Mouse (Mus musculus) MEL (cell line): ENCODE measurements around the gene Hoxb5. TPM values are rescaled to one million over a fixed set of nuclear protein-coding genes. Genes with fewer than 3 reads are reported as not detected.

Experiments
- DNase-seq: peaks from one replicate; pipeline ENCODE4 v3.0.0; 2011; ENCODE audit warnings: low read depth, low spot score
- H3K27ac ChIP-seq: 2 replicates; pipeline ENCODE4 v1.5.1; 2012; ENCODE audit warnings: low read depth, mild to moderate bottlenecking, control low read depth, low read length, moderate library complexity; ENCODE audit not compliant: control insufficient read depth
- H3K27me3 ChIP-seq, 2 experiments: fragments of 150-350 bp in 1 of 2; sonication (generic) in 1 of 2; 2 replicates each; pipeline ENCODE4 v1.6.1; 2012; ENCODE audit warnings: low read length in 2 of 2, mild to moderate bottlenecking in 2 of 2, improper control_type of control experiment in 1 of 2, moderate library complexity in 1 of 2; ENCODE audit not compliant: insufficient read depth in 2 of 2, control insufficient read depth in 1 of 2
- H3K36me3 ChIP-seq, 2 experiments: 2 replicates each; pipeline ENCODE4 v1.6.1; 2012 to 2014; ENCODE audit warnings: low read length in 2 of 2, improper control_type of control experiment in 1 of 2, inconsistent platforms in 1 of 2, mild to moderate bottlenecking in 1 of 2; ENCODE audit not compliant: insufficient read depth in 2 of 2, control insufficient read depth in 1 of 2
- H3K4me1 ChIP-seq, 2 experiments: fragments of 150-350 bp in 1 of 2; sonication (generic) in 1 of 2; 2 replicates each; pipeline ENCODE4 v1.6.1; 2012; ENCODE audit warnings: low read length in 2 of 2, improper control_type of control experiment in 1 of 2, mild to moderate bottlenecking in 1 of 2; ENCODE audit not compliant: insufficient read depth in 2 of 2, control insufficient read depth in 1 of 2
- H3K4me3 ChIP-seq, 2 experiments: fragments of 150-350 bp in 1 of 2; sonication (generic) in 1 of 2; 2 replicates each; pipeline ENCODE4 v1.5.1; 2012; ENCODE audit warnings: low read depth in 2 of 2, low read length in 2 of 2, mild to moderate bottlenecking in 2 of 2, moderate library complexity in 2 of 2, control low read depth in 1 of 2, improper control_type of control experiment in 1 of 2; ENCODE audit not compliant: control insufficient read depth in 1 of 2, insufficient read depth in 1 of 2
- H3K79me2 ChIP-seq: 2 replicates; pipeline ENCODE4 v1.6.1; 2012; ENCODE audit warnings: mild to moderate bottlenecking, low read length, moderate library complexity; ENCODE audit not compliant: control insufficient read depth, poor library complexity, insufficient read depth
- H3K9ac ChIP-seq: 2 replicates; pipeline ENCODE4 v1.6.1; 2012; ENCODE audit warnings: low read depth, mild to moderate bottlenecking, control low read depth, low read length, moderate library complexity; ENCODE audit not compliant: control insufficient read depth, poor library complexity, severe bottlenecking
- H3K9me3 ChIP-seq: fragments of 150-350 bp; sonication (generic); replicated peaks from 2 replicates; pipeline ENCODE4 v1.6.1; 2012; ENCODE audit warnings: mild to moderate bottlenecking, low read length, improper control_type of control experiment, moderate library complexity; ENCODE audit not compliant: insufficient read depth
- BHLHE40 ChIP-seq: IDR thresholded peaks from 2 replicates; pipeline ENCODE4 v1.6.1; 2012; ENCODE audit warnings: low read depth, mild to moderate bottlenecking, inconsistent platforms, low read length, improper control_type of control experiment, borderline replicate concordance
- CHD1 ChIP-seq: IDR thresholded peaks from 2 replicates; pipeline ENCODE4 v1.6.1; 2012; ENCODE audit warnings: low read depth, mild to moderate bottlenecking, inconsistent platforms, low read length, improper control_type of control experiment
- CHD2 ChIP-seq: IDR thresholded peaks from 2 replicates; pipeline ENCODE4 v1.6.1; 2011; ENCODE audit warnings: low read length, improper control_type of control experiment
- GATA1 ChIP-seq: IDR thresholded peaks from 2 replicates; pipeline ENCODE4 v1.6.1; 2011; ENCODE audit warnings: low read depth, low read length, improper control_type of control experiment
- HCFC1 ChIP-seq: IDR thresholded peaks from 2 replicates; pipeline ENCODE4 v1.6.1; 2012; ENCODE audit warnings: low read depth, mild to moderate bottlenecking, inconsistent platforms, low read length, improper control_type of control experiment, moderate library complexity
- KAT2A ChIP-seq: conservative IDR thresholded peaks from 2 replicates; pipeline ENCODE4 v1.6.1; 2012; ENCODE audit warnings: low read depth, low read length, improper control_type of control experiment, inconsistent platforms
- MAFK ChIP-seq: IDR thresholded peaks from 2 replicates; pipeline ENCODE4 v1.6.1; 2011; ENCODE audit warnings: low read depth, mild to moderate bottlenecking, low read length, improper control_type of control experiment, borderline replicate concordance
- MAX ChIP-seq: IDR thresholded peaks from 2 replicates; pipeline ENCODE4 v1.6.1; 2011; ENCODE audit warnings: low read length, improper control_type of control experiment
- MYB ChIP-seq: IDR thresholded peaks from 2 replicates; pipeline ENCODE4 v1.6.1; 2011; ENCODE audit warnings: mild to moderate bottlenecking, low read depth, low read length, improper control_type of control experiment
- NELFE ChIP-seq: IDR thresholded peaks from 2 replicates; pipeline ENCODE4 v1.6.1; 2011; ENCODE audit warnings: low read depth, low read length, improper control_type of control experiment
- NRF1 ChIP-seq: IDR thresholded peaks from 2 replicates; pipeline ENCODE4 v1.6.1; 2014; ENCODE audit warnings: low read depth, mild to moderate bottlenecking, inconsistent platforms, low read length, improper control_type of control experiment, moderate library complexity; ENCODE audit not compliant: poor library complexity, insufficient read depth, severe bottlenecking
- RAD21 ChIP-seq: IDR thresholded peaks from 2 replicates; pipeline ENCODE4 v1.6.1; 2011; ENCODE audit warnings: mild to moderate bottlenecking, low read depth, low read length, improper control_type of control experiment
- RCOR1 ChIP-seq: IDR thresholded peaks from 2 replicates; pipeline ENCODE4 v1.6.1; 2012; ENCODE audit warnings: low read depth, mild to moderate bottlenecking, inconsistent platforms, low read length, improper control_type of control experiment
- SIN3A ChIP-seq: IDR thresholded peaks from 2 replicates; pipeline ENCODE4 v1.6.1; 2012; ENCODE audit warnings: low read length, improper control_type of control experiment, inconsistent platforms
- TAL1 ChIP-seq: IDR thresholded peaks from 2 replicates; pipeline ENCODE4 v1.6.1; 2012; ENCODE audit warnings: mild to moderate bottlenecking, inconsistent platforms, low read length, moderate library complexity, mixed read lengths
- TBP ChIP-seq: IDR thresholded peaks from 2 replicates; pipeline ENCODE4 v1.8.0; 2011; ENCODE audit warnings: low read depth, low read length, improper control_type of control experiment
- TCF12 ChIP-seq: IDR thresholded peaks from 2 replicates; pipeline ENCODE4 v1.6.1; 2014; ENCODE audit warnings: low read depth, mild to moderate bottlenecking, inconsistent platforms, low read length, improper control_type of control experiment, moderate library complexity
- UBTF ChIP-seq: IDR thresholded peaks from 2 replicates; pipeline ENCODE4 v1.6.1; 2012; ENCODE audit warnings: low read depth, mild to moderate bottlenecking, inconsistent platforms, low read length, improper control_type of control experiment, moderate library complexity, borderline replicate concordance; ENCODE audit not compliant: insufficient read depth
- ZKSCAN1 ChIP-seq: IDR thresholded peaks from 2 replicates; pipeline ENCODE4 v1.6.1; 2012; ENCODE audit warnings: low read depth, mild to moderate bottlenecking, inconsistent platforms, low read length, improper control_type of control experiment, moderate library complexity
- ZMIZ1 ChIP-seq: IDR thresholded peaks from 2 replicates; pipeline ENCODE4 v1.6.1; 2012; ENCODE audit warnings: low read depth, mild to moderate bottlenecking, inconsistent platforms, low read length, improper control_type of control experiment, moderate library complexity
- ZNF384 ChIP-seq: IDR thresholded peaks from 2 replicates; pipeline ENCODE4 v1.6.1; 2012; ENCODE audit warnings: low read depth, mild to moderate bottlenecking, inconsistent platforms, low read length, improper control_type of control experiment
- polyA plus RNA-seq, 2 experiments: library from polyadenylated mRNA; stranded (reverse) in 1 of 2; unstranded in 1 of 2; fragments of >175 nt in 1 of 2; fragments of >200 nt in 1 of 2; gene quantifications; 2 replicates each; pipeline versions ENCODE4 v1.2.1 to v1.2.4; 2012; ENCODE audit warnings: low replicate concordance in 2 of 2, low read depth in 1 of 2; ENCODE audit not compliant: insufficient read length in 2 of 2, insufficient read depth in 1 of 2, missing spikeins in 1 of 2
- total RNA-seq: library from RNA; depleted of rRNA; stranded (reverse); fragments of 300-350 nt; gene quantifications from 2 replicates; pipeline ENCODE4 v1.2.3, GENCODE M21; 2012

Gene Hoxb5
- total and polyA plus RNA-seq, 3 experiments: not detected

- DNase-seq: no peak
- Histone ChIP-seq H3K9ac (no peak overlapping the region), H3K27ac (no peak overlapping the region), H3K9me3 (no peaks in the 10 kb centered on the region), H3K36me3 (no peaks in the 10 kb centered on the region), H3K4me3 (no peak overlapping the region), H3K4me1 (no peaks in the 10 kb centered on the region), H3K79me2 (no peaks in the 10 kb centered on the region), H3K27me3 (peaks cover 4 to 8% of the 10 kb centered on the region in 2 experiments)
- TF ChIP-seq MYB: no peak
- TF ChIP-seq UBTF: no peak
- TF ChIP-seq MAFK: no peak
- no peak for TF ChIP-seq CHD1
- no peak for TF ChIP-seq CHD2
- TF ChIP-seq TAL1: no peak
- TF ChIP-seq HCFC1: no peak
- TF ChIP-seq GATA1: no peak
- TF ChIP-seq TCF12: no peak
- no peak for TF ChIP-seq RCOR1
- no peak for TF ChIP-seq BHLHE40
- TF ChIP-seq KAT2A: no peak
Observed at GRCm38 (mm10) chr11:96332105-96332504, 29.0 kb downstream of the Hoxb5 start.

GRCm38 (mm10) chr11:96332618-96333032, 29.5 kb downstream of the Hoxb5 start:
- no peak for DNase-seq
- no peak overlapping the region for H3K27ac ChIP-seq
- H3K27me3 ChIP-seq: peaks cover 6 to 8% of the 10 kb centered on the region in 2 experiments
- no peaks in the 10 kb centered on the region for H3K36me3 ChIP-seq
- H3K4me1 ChIP-seq: no peaks in the 10 kb centered on the region
- no peaks in the 10 kb centered on the region for H3K79me2 ChIP-seq
- H3K4me3 ChIP-seq: no peak overlapping the region
- H3K9me3 ChIP-seq: no peaks in the 10 kb centered on the region
- no peak overlapping the region for H3K9ac ChIP-seq
- no peak for TF ChIP-seq BHLHE40
- no peak for TF ChIP-seq CHD2
- no peak for TF ChIP-seq ZMIZ1
- no peak for TF ChIP-seq SIN3A
- no peak for TF ChIP-seq ZKSCAN1
- TF ChIP-seq MAX: no peak
- TF ChIP-seq TBP: no peak
- no peak for TF ChIP-seq NRF1
- TF ChIP-seq ZNF384: no peak
- no peak for TF ChIP-seq NELFE
- no peak for TF ChIP-seq RAD21
- no peak for TF ChIP-seq GATA1
